Mouse (Mus musculus) hindbrain, embryonic 14.5 days (tissue): ENCODE data around the gene Ago3. TPM values are rescaled to one million over a fixed set of nuclear protein-coding genes. Genes with fewer than 3 reads are reported as not detected.

ENCODE experiments used
- ATAC-seq: fragments of 200-750 bp; cut with Nextera tagmentation; 2 replicates; pipeline ENCODE4 v1.8.0; 2017; ENCODE audit warnings: moderate number of reproducible peaks, mild to moderate bottlenecking, moderate TSS enrichment, moderate library complexity; ENCODE audit not compliant: low FRiP score
- DNase-seq: peaks from one replicate; pipeline ENCODE4 v3.0.0-alpha.2; 2015; ENCODE audit warnings: low spot score
- H3K27ac ChIP-seq: fragments of 300-500 bp; sonication (generic); 2 replicates; pipeline ENCODE4 v1.5.1; 2014; ENCODE audit warnings: mild to moderate bottlenecking, moderate library complexity
- H3K27me3 ChIP-seq: fragments of 300-500 bp; sonication (generic); 2 replicates; pipeline ENCODE4 v1.6.1; 2014; ENCODE audit warnings: mild to moderate bottlenecking, low read length, mixed read lengths; ENCODE audit not compliant: control insufficient read depth, insufficient read depth
- H3K36me3 ChIP-seq: fragments of 300-500 bp; sonication (generic); replicated peaks from 2 replicates; pipeline ENCODE4 v1.6.1; 2014; ENCODE audit not compliant: control insufficient read depth, insufficient read depth
- H3K4me1 ChIP-seq: fragments of 300-500 bp; sonication (generic); replicated peaks from 2 replicates; pipeline ENCODE4 v1.6.1; 2014; ENCODE audit warnings: antibody characterized with exemption, low read length, mixed read lengths; ENCODE audit not compliant: control insufficient read depth, insufficient read depth
- H3K4me2 ChIP-seq: fragments of 300-500 bp; sonication (generic); replicated peaks from 2 replicates; pipeline ENCODE4 v1.6.1; 2014; ENCODE audit warnings: mild to moderate bottlenecking, moderate library complexity
- H3K4me3 ChIP-seq: fragments of 300-500 bp; sonication (generic); replicated peaks from 2 replicates; pipeline ENCODE4 v1.5.1; 2014; ENCODE audit warnings: mild to moderate bottlenecking, low read length
- H3K9ac ChIP-seq: fragments of 300-500 bp; sonication (generic); 2 replicates; pipeline ENCODE4 v1.6.1; 2014
- H3K9me3 ChIP-seq: fragments of 300-500 bp; sonication (generic); 2 replicates; pipeline ENCODE4 v1.6.1; 2016; ENCODE audit warnings: low read length; ENCODE audit not compliant: control insufficient read depth
- WGBS: fragments of 180-500 bp; shearing (Covaris S2); extraction: QIAGEN DNeasy Blood & Tissue Kit; methylation state at CpG from one replicate; pipeline ENCODE4 v1.1.7; 2014; 5-methylcytosine and 5-hydroxymethylcytosine counted together
- polyA plus RNA-seq: library from polyadenylated mRNA; unstranded; fragments of >200 nt; fragmentation: Nextera tagmentation; extraction: Ambion mirVana; gene quantifications from 2 replicates; pipeline ENCODE4 v1.2.1, GENCODE M21; 2014

Gene Ago3
- polyA plus RNA-seq, 1 experiment from 2014 or later: 19.7 TPM

DNA sequence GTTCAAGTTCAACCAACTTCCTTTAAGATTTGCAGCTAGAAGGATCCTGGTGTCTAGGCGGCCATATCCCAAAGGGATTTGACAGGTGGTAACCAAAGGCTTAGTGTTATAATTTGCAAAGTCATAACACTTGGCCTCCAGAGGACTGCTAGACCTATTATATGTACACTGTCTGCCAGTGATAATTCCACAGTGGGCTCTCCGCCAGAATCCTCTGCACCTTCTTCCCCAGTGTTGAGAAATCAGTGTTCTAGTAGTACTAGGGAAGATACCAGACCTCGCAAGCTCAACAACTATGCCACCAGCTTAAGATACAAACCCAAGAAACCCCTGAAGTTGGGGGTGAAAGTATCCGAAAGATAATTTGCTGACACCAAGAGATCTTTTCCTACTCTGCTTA is 3.8 kb upstream of the Ago3 start:
- DNase-seq (no peak), ATAC-seq (no peak)
- Histone ChIP-seq H3K36me3 (peaks cover 45% of the 10 kb centered on the region), H3K27ac (no peak overlapping the region), H3K4me3 (no peak overlapping the region), H3K4me2 (no peak overlapping the region), H3K4me1 (peaks cover 10% of the 10 kb centered on the region; the same call in 1 of the 2 replicates), H3K9ac (no peak overlapping the region), H3K9me3 (no peaks in the 10 kb centered on the region), H3K27me3 (no peaks in the 10 kb centered on the region)
- 90% methylated on average over 4 of the region's 4 CpGs for WGBS

DNA sequence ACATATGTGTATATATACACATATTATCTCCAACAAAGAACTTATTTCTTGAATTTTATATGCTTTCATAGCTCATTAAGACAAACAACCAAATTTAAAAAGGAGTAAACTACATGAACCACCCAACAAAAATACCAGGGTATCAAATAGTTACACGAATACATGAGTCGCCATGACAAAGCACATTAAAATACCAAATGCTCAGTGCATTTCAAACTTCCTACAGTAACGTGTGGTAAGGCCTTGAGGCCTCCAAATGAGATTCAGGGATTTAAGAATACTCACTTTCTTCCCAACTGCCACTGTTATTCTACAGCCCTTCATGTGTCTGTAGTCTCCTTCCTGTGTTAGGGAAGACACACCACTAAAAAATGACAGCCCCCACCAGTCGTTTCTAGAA is 2.4 kb upstream of the Ago3 start:
- Histone ChIP-seq H3K9me3 (no peaks in the 10 kb centered on the region), H3K9ac (no peak overlapping the region), H3K27me3 (no peaks in the 10 kb centered on the region), H3K27ac (no peak overlapping the region), H3K36me3 (peaks cover 31% of the 10 kb centered on the region), H3K4me1 (peaks cover 11% of the 10 kb centered on the region; the same call in 1 of the 2 replicates), H3K4me2 (no peak overlapping the region), H3K4me3 (no peak overlapping the region)
- DNase-seq (no peak), ATAC-seq (no peak)
- WGBS: 85% methylated on average over 4 of the region's 4 CpGs

DNA sequence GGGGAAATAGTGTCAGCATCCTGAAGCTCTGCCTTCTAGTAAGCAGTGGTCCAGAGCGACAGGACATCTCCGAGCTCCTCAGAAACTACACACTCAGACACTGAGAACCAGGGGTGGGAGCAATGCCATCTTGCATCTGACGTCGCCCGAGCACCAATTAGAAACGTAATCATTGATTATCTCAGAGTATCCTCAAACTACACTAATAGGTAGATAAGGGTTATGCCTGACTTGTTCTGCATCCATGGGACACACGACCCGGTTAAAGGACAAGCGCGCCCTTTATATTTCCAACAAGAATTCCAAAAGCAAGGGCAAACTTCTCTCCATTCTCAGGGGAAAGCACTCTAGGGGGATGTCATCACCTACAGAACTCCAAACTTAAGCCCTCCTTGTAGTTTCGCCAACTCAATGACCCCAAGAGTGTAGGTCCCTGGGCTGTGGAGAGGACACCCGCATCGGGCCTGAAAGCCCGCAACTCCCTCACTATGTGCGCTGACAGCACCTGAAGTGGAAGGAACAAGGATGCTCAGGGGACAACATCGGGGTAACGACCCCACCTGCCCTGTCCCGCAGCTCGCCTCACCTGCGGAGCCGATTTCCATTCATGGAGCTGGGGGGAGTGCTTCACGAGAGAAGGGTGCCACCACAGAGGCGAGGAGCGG is 542 bp downstream of the Ago3 start:
- Histone ChIP-seq H3K4me2 (peak overlapping the region; percentile 82), H3K4me1 (peaks cover 11% of the 10 kb centered on the region; the same call in 1 of the 2 replicates), H3K9ac (peak overlapping the region; percentile 81), H3K36me3 (0 out of 2 replicates have a peak, but pooled peaks cover 2% of the 10 kb centered on the region), H3K27me3 (no peaks in the 10 kb centered on the region), H3K4me3 (peak overlapping the region; percentile 75), H3K9me3 (no peaks in the 10 kb centered on the region), H3K27ac (peak overlapping the region; percentile 90)
- 2% methylated on average over 24 of the region's 24 CpGs for WGBS
- DNase-seq (peak; percentile 28), ATAC-seq (peak; percentile 59)

DNA sequence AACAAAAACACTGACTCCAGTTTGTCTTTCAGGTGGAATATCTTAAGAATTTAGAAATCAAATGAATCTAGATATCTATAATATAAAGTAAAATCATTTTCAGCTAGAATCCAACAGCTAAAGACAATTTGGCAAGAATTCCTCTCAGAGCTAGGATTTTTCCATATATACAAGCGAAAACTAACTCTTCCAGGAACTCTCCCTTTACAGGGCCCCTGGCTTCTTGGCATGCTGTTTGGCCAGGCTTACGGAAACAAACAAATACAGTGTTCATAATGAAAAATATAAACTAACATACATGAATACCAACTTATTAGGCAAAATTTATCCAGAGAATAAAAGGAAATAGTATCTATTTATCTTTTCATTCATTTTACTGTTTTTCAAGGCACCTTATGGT is 5.5 kb downstream of the Ago3 start:
- H3K4me3 ChIP-seq: no peak overlapping the region
- H3K9me3 ChIP-seq: no peaks in the 10 kb centered on the region
- H3K27ac ChIP-seq: no peak overlapping the region
- DNase-seq (no peak), ATAC-seq (no peak)
- no peak overlapping the region for H3K9ac ChIP-seq
- H3K4me1 ChIP-seq: peaks cover 8% of the 10 kb centered on the region; the same call in 1 of the 2 replicates
- no peak overlapping the region for H3K4me2 ChIP-seq
- WGBS: 78% methylated on average over 2 of the region's 2 CpGs
- no peaks in the 10 kb centered on the region for H3K27me3 ChIP-seq
- H3K36me3 ChIP-seq: no peaks in the 10 kb centered on the region

DNA sequence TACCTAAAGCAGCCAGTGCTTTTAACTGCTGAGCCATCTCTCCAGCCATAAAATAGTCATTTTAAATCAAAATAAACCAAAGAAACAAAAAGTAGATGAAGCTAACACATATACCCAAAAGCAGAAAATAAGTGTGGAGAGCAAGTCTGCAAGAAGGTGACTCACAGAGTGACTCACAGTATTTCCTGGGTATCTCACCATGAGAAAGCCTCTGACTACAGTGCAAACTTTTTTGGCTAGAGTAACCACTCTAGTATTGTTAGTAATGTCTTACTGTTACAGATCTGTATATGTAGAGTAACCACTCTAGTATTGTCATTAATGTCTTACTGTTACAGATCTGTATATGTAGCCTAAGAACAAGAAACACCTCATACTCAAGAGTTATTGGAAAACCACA is 13.6 kb downstream of the Ago3 start:
- DNase-seq (no peak), ATAC-seq (no peak)
- Histone ChIP-seq H3K4me2 (no peak overlapping the region), H3K4me1 (no peaks in the 10 kb centered on the region), H3K4me3 (no peak overlapping the region), H3K27ac (no peak overlapping the region), H3K36me3 (peaks cover 13% of the 10 kb centered on the region; the same call in 1 of the 2 replicates), H3K9ac (no peak overlapping the region), H3K27me3 (no peaks in the 10 kb centered on the region), H3K9me3 (no peaks in the 10 kb centered on the region)

DNA sequence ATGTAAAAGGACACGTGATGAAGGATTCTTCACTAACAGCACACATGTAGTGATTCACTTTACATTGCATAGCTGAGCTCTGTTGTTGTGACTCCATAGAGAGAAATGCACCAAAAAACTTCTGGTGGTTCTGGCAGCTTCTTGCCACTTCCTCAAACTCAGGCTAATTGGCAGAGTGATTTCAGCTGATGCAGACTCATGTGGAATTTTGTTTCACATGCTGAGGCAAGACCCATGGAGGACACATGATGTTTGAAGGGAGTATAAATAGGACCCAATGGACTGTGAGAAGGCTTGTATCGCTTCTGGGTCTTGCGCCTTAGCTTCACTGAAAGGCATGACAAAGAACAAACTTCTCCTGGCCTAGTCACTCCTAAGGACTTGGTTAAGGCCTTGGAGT is 16.8 kb downstream of the Ago3 start:
- no peaks in the 10 kb centered on the region for H3K9me3 ChIP-seq
- no peak overlapping the region for H3K4me3 ChIP-seq
- H3K4me2 ChIP-seq: no peak overlapping the region
- ATAC-seq: no peak
- 93% methylated on average over 3 of the region's 3 CpGs for WGBS
- no peak overlapping the region for H3K27ac ChIP-seq
- no peaks in the 10 kb centered on the region for H3K27me3 ChIP-seq
- H3K9ac ChIP-seq: no peak overlapping the region
- no peaks in the 10 kb centered on the region for H3K4me1 ChIP-seq
- no peak for DNase-seq
- peaks cover 13% of the 10 kb centered on the region; the same call in 1 of the 2 replicates for H3K36me3 ChIP-seq

DNA sequence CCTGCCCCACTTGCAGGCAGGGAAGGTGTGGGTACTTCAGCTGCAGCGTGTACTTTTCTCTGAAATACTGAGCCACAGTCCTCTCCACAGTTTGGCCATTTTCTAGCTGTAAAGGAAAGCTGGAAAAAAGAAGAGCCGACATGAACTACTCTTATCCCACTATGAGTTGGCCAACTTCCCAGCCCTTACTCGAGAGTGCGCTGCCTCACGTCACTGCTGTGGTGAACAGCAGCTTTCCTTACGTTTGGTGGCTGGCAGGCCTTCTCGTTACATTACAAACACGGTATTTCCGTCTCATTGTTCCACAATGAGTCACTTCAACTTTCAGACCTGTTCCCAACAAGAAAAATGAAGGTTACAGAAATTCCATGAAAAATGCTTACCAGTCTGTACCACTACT is 57.9 kb downstream of the Ago3 start:
- H3K4me2 ChIP-seq: no peak overlapping the region
- DNase-seq: no peak
- WGBS: 92% methylated on average over 9 of the region's 9 CpGs
- H3K27ac ChIP-seq: no peak overlapping the region
- no peaks in the 10 kb centered on the region for H3K27me3 ChIP-seq
- H3K9me3 ChIP-seq: no peaks in the 10 kb centered on the region
- no peak overlapping the region for H3K4me3 ChIP-seq
- peaks cover 36% of the 10 kb centered on the region for H3K36me3 ChIP-seq
- ATAC-seq: no peak
- no peak overlapping the region for H3K9ac ChIP-seq
- no peaks in the 10 kb centered on the region for H3K4me1 ChIP-seq

DNA sequence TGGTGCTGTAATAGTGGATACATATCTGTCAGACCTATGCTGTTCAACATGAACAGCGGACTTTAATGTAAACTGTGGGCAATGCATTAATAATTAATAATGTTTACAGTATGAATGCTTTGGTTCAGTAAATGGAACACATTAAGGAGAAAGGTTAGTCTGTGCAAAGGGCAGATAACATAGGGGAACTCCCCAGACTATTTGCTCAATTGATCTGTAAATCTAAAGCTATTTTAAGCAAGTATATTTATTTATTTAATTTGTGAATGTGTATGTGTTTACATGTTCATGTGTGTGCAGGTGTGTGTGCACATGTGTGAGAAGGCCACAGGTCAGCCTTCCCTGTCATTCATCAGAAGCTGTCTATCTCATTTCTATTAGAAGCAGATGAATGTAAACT is 69.3 kb downstream of the Ago3 start:
- Histone ChIP-seq H3K9me3 (no peaks in the 10 kb centered on the region), H3K4me3 (no peak overlapping the region), H3K27me3 (no peaks in the 10 kb centered on the region), H3K27ac (no peak overlapping the region), H3K4me2 (no peak overlapping the region), H3K36me3 (peaks cover 67% of the 10 kb centered on the region), H3K9ac (no peak overlapping the region), H3K4me1 (no peaks in the 10 kb centered on the region)
- no peak for DNase-seq
- WGBS: 96% methylated on average over 1 of the region's 1 CpGs
- ATAC-seq: no peak

DNA sequence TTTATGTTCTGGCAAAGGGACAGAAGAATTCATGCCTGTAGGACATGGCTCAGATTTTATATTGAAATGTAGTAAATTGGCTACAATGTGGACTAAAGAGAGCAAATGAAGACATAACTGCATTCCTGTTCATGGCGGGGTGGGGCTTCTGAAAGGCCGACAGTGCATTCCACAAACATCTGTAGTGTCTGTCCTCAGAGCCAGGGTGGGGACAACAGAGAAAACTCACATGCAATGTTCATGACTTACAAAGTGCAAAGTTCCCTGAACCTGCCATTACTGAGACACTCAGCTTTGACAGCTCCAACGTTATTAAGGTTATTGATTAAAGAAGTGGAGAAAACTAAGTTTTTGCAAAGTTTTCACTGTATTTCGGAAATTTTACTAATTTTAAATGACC is 85.9 kb downstream of the Ago3 start:
- ATAC-seq (no peak), DNase-seq (no peak)
- WGBS: 81% methylated on average over 4 of the region's 4 CpGs
- no peak overlapping the region for H3K9ac ChIP-seq
- H3K4me2 ChIP-seq: no peak overlapping the region
- H3K27me3 ChIP-seq: no peaks in the 10 kb centered on the region
- peaks cover 49% of the 10 kb centered on the region for H3K36me3 ChIP-seq
- no peaks in the 10 kb centered on the region for H3K9me3 ChIP-seq
- H3K4me3 ChIP-seq: no peak overlapping the region
- no peak overlapping the region for H3K27ac ChIP-seq
- H3K4me1 ChIP-seq: no peaks in the 10 kb centered on the region

DNA sequence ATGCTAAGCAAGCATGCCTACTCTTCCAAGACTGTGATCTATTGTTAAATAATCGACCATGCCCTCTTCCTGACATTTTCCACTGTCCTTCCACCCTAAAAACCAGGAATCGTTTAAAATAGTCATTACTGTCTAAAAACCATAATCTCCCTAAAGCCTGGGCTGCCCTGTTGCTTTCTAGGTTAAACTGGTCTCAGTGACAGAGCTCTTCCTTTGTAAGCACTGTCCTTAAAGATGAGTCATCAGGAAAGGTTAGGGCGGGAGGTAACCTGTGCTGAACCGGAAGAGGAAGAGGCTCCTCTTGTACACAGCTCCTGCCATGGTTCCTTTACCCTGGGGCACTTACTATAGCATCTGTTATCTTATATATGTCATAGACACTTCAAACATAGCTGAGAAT is 89.9 kb downstream of the Ago3 start:
- H3K36me3 ChIP-seq: peaks cover 13% of the 10 kb centered on the region
- no peaks in the 10 kb centered on the region for H3K4me1 ChIP-seq
- no peak overlapping the region for H3K9ac ChIP-seq
- ATAC-seq (no peak), DNase-seq (no peak)
- no peak overlapping the region for H3K4me2 ChIP-seq
- no peaks in the 10 kb centered on the region for H3K9me3 ChIP-seq
- no peaks in the 10 kb centered on the region for H3K27me3 ChIP-seq
- H3K4me3 ChIP-seq: no peak overlapping the region
- WGBS: 53% methylated on average over 4 of the region's 4 CpGs
- H3K27ac ChIP-seq: no peak overlapping the region
